Mouse (Mus musculus) urinary bladder, postnatal 4 days (tissue): ENCODE results near the gene Cox4i1.

ENCODE experiments used
- DNase-seq, 2 experiments: peaks; one replicate each; pipeline ENCODE4 v3.0.0; 2021 to 2022; ENCODE audit warnings: low spot score in 2 of 2

Cox4i1 gene

GRCm38 (mm10) chr8:120667561-120668373 lies at the start of gene Cox4i1, which contains the start of gene Gm27021:
Gene Cox4i1 (plus strand): TSS chr8:120668222.
Gene Gm27021 (minus strand): TSS chr8:120668079.
- peak; percentile 87 to 94 for DNase-seq

GRCm38 (mm10) chr8:120619235-120620180 lies 48.5 kb upstream of the Cox4i1 start:
- DNase-seq: no peak

GRCm38 (mm10) chr8:120620441-120620840 lies 47.6 kb upstream of the Cox4i1 start:
- no peak for DNase-seq

- DNase-seq: no peak
These were observed 45.9 kb upstream of the Cox4i1 start for GRCm38 (mm10) chr8:120622161-120622560.

GRCm38 (mm10) chr8:120623608-120624007 lies 44.4 kb upstream of the Cox4i1 start:
- no peak for DNase-seq

- DNase-seq: no peak
These were observed 41.6 kb upstream of the Cox4i1 start for GRCm38 (mm10) chr8:120626461-120626860.

- no peak for DNase-seq
These were observed 40.7 kb upstream of the Cox4i1 start for GRCm38 (mm10) chr8:120627298-120627697.

GRCm38 (mm10) chr8:120630031-120630430 lies 38.0 kb upstream of the Cox4i1 start:
- DNase-seq: no peak

GRCm38 (mm10) chr8:120630848-120631247 lies 37.2 kb upstream of the Cox4i1 start:
- DNase-seq: no peak

- DNase-seq: no peak
These were observed 36.3 kb upstream of the Cox4i1 start for GRCm38 (mm10) chr8:120631441-120632375.

GRCm38 (mm10) chr8:120632969-120633664 lies 34.9 kb upstream of the Cox4i1 start:
- DNase-seq: no peak

- no peak for DNase-seq
These were observed 34.3 kb upstream of the Cox4i1 start for GRCm38 (mm10) chr8:120633665-120634271.

GRCm38 (mm10) chr8:120634329-120634839 lies 33.6 kb upstream of the Cox4i1 start:
- DNase-seq: peak; percentile 43 to 67

GRCm38 (mm10) chr8:120641245-120641644 lies 26.8 kb upstream of the Cox4i1 start:
- no peak for DNase-seq

- no peak for DNase-seq
These were observed 25.9 kb upstream of the Cox4i1 start for GRCm38 (mm10) chr8:120642031-120642662.

- DNase-seq: peak; percentile 62 to 76
These were observed 23.4 kb upstream of the Cox4i1 start for GRCm38 (mm10) chr8:120644663-120645062.

GRCm38 (mm10) chr8:120647532-120647931 lies 20.5 kb upstream of the Cox4i1 start, which contains the start of gene 1190005I06Rik:
Gene 1190005I06Rik (minus strand): TSS chr8:120647632.
- no peak for DNase-seq

GRCm38 (mm10) chr8:120656322-120657052 lies 11.5 kb upstream of the Cox4i1 start:
- no peak for DNase-seq

GRCm38 (mm10) chr8:120657415-120657814 lies 10.6 kb upstream of the Cox4i1 start:
- no peak for DNase-seq
